Mouse (Mus musculus) induced T-regulatory cell, adult 2 months (primary cell): ENCODE results near the gene Dnajc5.

Experiments used
- DNase-seq: peaks from one replicate; pipeline ENCODE4 v3.0.0-alpha.2; 2012; ENCODE audit warnings: low read depth

Gene Dnajc5

GRCm38 (mm10) chr2:181520118-181520935 lies at the start of gene Dnajc5:
Dnajc5 (plus strand) TSS chr2:181520485.
- peak; percentile 99 for DNase-seq

GRCm38 (mm10) chr2:181471246-181471645 lies 49.0 kb upstream of the Dnajc5 start:
- no peak for DNase-seq

DNA sequence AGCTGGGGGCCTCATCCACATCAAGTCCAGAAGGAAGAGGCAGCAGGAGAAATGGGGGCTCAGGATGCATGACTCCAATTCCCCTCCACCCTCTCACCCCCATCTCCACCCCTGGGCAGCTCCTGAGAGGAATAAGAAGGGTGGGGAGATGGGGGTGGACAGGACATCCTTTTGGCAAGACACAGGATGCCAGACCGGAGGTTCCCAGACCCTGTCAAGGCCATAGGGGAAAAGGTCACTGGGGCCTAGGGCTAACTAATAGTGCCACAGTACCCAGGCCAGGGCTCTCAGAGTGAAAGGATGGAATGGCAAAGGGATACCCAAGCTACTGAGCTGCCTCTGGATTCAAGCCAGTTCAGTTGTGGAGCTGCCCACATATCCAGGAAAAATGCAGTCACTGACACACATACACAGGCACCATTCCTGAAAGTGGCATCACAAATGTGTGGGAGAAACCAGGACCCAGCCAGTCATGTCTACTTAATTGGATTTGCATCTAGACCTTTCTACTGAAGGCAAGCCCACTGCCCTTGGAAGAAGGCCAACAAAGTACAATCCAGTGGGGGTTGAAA lies 47.9 kb upstream of the Dnajc5 start:
- no peak for DNase-seq

- DNase-seq: no peak
These were observed 37.2 kb upstream of the Dnajc5 start for GRCm38 (mm10) chr2:181483120-181483519.

- peak; percentile 92 for DNase-seq
These were observed 36.5 kb upstream of the Dnajc5 start for GRCm38 (mm10) chr2:181483562-181484318.

DNA sequence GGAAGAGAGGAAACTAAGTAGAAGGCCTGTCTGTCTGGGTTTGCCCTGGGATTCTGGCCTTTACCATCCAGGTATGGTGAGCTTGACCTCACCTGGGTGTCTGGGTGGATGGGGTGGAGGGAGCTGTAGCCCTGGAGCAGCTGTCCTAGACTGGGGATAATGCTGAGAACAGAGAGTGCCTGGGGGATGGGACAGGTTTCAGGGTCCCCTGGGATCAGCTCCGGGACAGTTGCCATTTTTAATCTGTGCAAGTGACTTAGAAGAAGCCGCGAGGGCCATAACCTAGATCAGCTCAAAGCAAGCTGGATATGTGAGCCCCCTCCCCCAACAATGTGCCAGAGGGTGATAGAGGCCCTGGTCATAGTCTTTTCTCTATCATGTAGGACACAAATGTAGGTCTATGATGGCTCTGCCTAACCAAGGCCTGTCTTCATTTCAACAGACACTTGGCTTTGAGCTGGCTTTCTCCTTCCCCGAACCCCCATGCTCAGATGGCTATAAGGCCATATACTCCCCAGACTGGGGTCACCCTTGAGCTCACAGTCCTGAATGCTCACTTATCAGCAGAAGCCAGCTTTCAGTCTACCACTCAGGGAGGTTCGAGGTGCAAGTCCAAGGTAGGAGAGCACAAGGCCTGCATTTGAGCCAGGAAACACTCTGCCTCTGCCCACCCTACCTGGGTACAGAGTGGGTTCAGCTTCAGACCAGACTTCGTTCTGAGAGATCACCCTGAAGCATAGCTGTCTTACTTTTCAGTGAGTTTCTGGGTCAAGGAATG lies 35.6 kb upstream of the Dnajc5 start:
- DNase-seq: no peak

- no peak for DNase-seq
These were observed 34.5 kb upstream of the Dnajc5 start for GRCm38 (mm10) chr2:181485741-181486140.

- no peak for DNase-seq
These were observed 32.7 kb upstream of the Dnajc5 start for GRCm38 (mm10) chr2:181487338-181488277.

DNA sequence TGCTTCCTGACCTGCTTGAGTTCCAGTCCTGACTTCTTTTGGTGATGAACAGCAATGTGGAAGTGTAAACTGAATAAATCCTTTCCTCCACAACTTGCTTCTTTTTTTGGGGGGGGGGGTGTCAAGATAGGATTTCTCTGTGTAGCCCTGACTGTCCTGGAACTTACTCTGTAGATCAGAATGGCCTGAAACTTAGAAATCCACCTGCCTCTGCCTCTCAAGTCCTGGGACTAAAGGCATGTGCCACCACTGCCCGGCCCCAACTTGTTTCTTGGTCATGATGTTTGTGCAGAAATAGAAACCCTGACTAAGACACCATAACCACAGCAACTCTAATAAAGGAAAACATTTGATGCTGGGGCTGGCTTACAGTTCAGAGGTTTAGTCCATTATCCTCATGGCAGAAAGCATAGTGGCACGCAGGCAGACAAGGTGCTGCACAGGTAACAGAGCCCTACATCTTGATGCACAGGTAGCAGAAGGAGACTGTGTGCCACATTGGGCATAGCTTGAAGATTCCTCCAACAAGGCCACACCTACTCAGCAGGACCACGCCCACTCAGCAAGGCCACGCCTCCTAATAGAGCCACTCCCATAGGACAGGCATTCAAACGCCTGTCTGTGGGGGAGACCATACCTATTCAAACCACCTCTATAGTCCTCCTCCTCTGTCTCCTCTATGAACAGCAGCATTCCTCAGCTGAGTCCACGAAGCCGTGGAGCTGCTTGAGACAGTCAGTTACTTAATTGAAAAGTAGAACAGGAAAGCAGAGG lies 28.7 kb upstream of the Dnajc5 start:
- DNase-seq: peak; percentile 82

DNA sequence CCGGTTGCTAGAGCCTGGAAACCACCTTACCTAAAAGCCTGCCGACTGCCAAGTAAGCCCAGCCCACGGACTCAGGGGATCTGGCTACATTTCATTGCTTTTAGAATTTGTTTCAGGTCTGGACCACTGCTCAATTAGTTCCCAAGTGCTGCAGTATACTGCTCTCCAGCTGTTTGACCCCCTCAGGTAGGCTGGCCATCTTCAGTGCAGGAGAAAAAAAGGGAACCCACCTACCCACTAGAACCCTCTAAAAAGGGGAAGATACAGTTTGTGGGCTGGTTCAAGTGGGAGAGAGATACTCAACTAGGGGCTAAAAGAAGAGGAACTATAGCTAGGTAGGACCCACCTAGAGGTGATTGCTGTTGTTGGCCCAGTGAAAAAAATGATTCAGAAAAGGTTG lies 28.1 kb upstream of the Dnajc5 start:
- no peak for DNase-seq

GRCm38 (mm10) chr2:181493156-181493927 lies 26.9 kb upstream of the Dnajc5 start, which contains the start of gene Abhd16b:
Abhd16b (plus strand) TSS chr2:181493206.
- DNase-seq: no peak

GRCm38 (mm10) chr2:181494266-181494945 lies 25.9 kb upstream of the Dnajc5 start:
- DNase-seq: no peak

- DNase-seq: peak; percentile 53
These were observed 24.4 kb upstream of the Dnajc5 start for GRCm38 (mm10) chr2:181495845-181496244.

DNA sequence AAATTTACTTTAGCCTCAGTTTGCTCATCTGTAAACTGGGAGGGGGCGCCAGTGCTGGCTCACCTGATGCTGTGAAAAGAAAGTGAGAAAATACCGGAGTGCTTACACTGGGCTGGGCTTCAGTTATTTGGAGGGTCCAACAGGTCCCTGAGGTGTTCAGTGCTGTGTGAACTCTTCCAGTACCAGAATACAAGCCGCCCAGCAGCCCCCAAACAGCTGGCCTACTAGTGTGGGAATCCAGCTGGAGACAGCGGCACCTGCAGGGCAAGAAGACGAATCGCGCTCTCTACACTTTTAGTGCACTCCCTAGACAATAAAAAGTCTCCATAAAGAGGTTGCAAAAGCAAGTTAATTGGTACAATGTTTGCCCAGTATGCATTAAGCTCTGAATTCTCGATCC lies 24.0 kb upstream of the Dnajc5 start:
- peak; percentile 90 for DNase-seq

DNA sequence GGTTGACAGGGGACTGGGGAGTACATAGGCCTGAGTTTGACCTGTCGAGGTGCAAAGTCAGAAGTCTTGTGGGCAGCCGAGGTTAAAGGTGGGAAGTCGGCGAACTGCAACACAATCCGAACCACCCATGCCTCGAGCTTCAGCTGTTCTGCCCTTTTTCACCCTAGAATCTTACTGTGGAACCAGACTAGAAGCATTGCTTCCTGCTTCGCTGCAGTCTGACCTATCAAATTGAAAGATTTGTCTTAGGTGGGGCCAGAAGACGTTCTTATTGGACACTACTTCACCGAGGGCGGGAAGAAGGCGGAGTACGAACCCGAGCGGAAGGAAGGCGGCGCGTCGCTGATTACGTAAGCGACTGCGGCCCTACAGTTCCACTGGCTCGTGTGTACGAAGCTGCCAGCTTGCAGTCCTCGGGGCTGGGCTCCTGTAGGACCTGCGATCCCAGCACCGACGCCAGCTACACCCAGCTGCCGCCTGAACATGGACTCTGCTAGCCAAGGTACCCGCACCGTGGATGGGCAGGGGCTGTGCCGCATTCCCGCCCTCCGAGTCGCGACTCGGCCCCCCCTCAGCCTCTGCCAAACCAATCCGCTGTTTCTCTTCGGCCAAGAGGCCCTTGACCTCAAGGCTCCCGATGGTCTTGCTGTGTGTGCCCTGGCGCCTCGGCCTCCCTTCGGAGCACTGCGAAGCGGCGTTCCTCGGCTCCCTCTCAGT lies 23.3 kb upstream of the Dnajc5 start, which contains the start of gene Tpd52l2:
Gene Tpd52l2 (plus strand): TSS at position 312 of the 717 bp plus-strand sequence.
- peak; percentile 98 for DNase-seq

- DNase-seq: peak; percentile 87
These were observed 22.8 kb upstream of the Dnajc5 start for GRCm38 (mm10) chr2:181497548-181497875.

DNA sequence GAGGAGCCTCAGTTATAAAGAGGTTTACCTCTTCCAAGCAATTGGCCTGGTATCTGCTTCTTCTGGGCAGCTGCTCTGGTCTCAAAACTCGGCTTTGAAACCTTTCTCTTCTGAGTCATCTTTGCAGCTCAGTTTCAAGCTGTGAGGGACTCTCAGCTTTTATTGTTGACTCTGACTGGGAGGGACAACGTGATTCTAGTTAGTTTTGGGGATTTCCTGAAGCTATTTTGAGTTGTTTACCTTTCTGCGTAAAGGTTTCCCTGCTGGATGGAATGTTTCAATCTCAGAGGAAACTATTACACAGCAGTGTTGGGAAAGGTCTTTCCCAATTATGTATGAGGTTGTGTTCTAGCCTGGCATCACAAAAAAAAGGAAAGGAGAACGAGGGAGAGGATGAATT lies 21.6 kb upstream of the Dnajc5 start:
- DNase-seq: peak; percentile 65

GRCm38 (mm10) chr2:181509191-181509590 lies 11.1 kb upstream of the Dnajc5 start:
- no peak for DNase-seq
